Mouse (Mus musculus) forebrain, embryonic 11.5 days (tissue): ENCODE results near the gene Spns2. TPM values are rescaled to one million over a fixed set of nuclear protein-coding genes. Genes with fewer than 3 reads are reported as not detected.

Experiments
- ATAC-seq: fragments of 200-750 bp; cut with Nextera tagmentation; replicated peaks from 2 replicates; pipeline ENCODE4 v1.8.0; 2017; ENCODE audit warnings: moderate TSS enrichment; ENCODE audit not compliant: low FRiP score
- DNase-seq: peaks from one replicate; pipeline ENCODE4 v3.0.0-alpha.2; 2017; ENCODE audit warnings: low spot score
- H3K27ac ChIP-seq: fragments of 300-500 bp; sonication (generic); 2 replicates; pipeline ENCODE4 v1.5.1; 2014; ENCODE audit warnings: low read depth, low read length
- H3K27me3 ChIP-seq: fragments of 300-500 bp; sonication (generic); 2 replicates; pipeline ENCODE4 v1.6.1; 2014; ENCODE audit warnings: mild to moderate bottlenecking, low read length, mixed read lengths; ENCODE audit not compliant: control insufficient read depth, insufficient read depth
- H3K36me3 ChIP-seq: fragments of 300-500 bp; sonication (generic); 2 replicates; pipeline ENCODE4 v1.6.1; 2014; ENCODE audit warnings: mild to moderate bottlenecking, low read length, moderate library complexity, mixed read lengths; ENCODE audit not compliant: control insufficient read depth, insufficient read depth
- H3K4me1 ChIP-seq: fragments of 300-500 bp; sonication (generic); replicated peaks from 2 replicates; pipeline ENCODE4 v1.6.1; 2014; ENCODE audit warnings: low read length, mixed read lengths; ENCODE audit not compliant: control insufficient read depth, insufficient read depth
- H3K4me2 ChIP-seq: fragments of 300-500 bp; sonication (generic); 2 replicates; pipeline ENCODE4 v1.6.1; 2014; ENCODE audit warnings: low read depth, mild to moderate bottlenecking, low read length, moderate library complexity, mixed read lengths; ENCODE audit not compliant: severe bottlenecking
- H3K4me3 ChIP-seq: fragments of 300-500 bp; sonication (generic); 2 replicates; pipeline ENCODE4 v1.5.1; 2014; ENCODE audit warnings: low read depth, low read length
- H3K9ac ChIP-seq: fragments of 300-500 bp; sonication (generic); 2 replicates; pipeline ENCODE4 v1.6.1; 2014; ENCODE audit warnings: low read length
- H3K9me3 ChIP-seq: fragments of 300-500 bp; sonication (generic); 2 replicates; pipeline ENCODE4 v1.6.1; 2016; ENCODE audit warnings: low read length, mixed read lengths; ENCODE audit not compliant: control insufficient read depth
- WGBS: fragments of 180-500 bp; shearing (Covaris S2); extraction: QIAGEN DNeasy Blood & Tissue Kit; methylation state at CpG from one replicate; pipeline ENCODE4 v1.1.7; 2014; 5-methylcytosine and 5-hydroxymethylcytosine counted together
- polyA plus RNA-seq: library from polyadenylated mRNA; unstranded; fragments of >200 nt; fragmentation: Nextera tagmentation; extraction: Ambion mirVana; gene quantifications from 2 replicates; pipeline ENCODE4 v1.2.1, GENCODE M21; 2014

Gene Spns2
- polyA plus RNA-seq, 1 experiment from 2014 or later: 4.0 TPM

DNA sequence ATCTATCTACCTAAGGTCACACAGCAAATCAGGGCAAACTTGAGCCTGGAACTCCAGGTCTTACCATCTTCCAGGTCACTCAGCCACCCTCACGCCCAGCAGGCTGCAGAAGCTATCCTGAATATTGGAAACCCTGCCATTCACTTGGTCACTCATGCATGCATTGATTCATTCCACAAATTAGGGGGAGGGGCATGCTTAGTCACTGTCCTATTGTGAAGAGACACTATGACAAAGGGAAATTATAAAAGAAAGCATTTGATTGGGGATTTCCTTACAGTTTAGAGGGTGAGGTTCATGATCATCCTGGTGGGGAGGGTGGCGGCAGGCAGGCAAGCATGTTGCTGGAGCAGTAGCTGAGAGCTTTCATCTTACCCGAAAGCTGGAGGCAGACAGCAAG lies 24.9 kb downstream of the Spns2 start:
- no peaks in the 10 kb centered on the region for H3K4me1 ChIP-seq
- H3K9ac ChIP-seq: no peak overlapping the region
- no peak for DNase-seq
- H3K36me3 ChIP-seq: no peaks in the 10 kb centered on the region
- no peaks in the 10 kb centered on the region for H3K9me3 ChIP-seq
- 61% methylated on average over 3 of the region's 3 CpGs for WGBS
- H3K27ac ChIP-seq: no peak overlapping the region
- H3K27me3 ChIP-seq: no peaks in the 10 kb centered on the region
- no peak for ATAC-seq
- H3K4me2 ChIP-seq: no peak overlapping the region
- no peak overlapping the region for H3K4me3 ChIP-seq

- ATAC-seq (no peak), DNase-seq (no peak)
- Histone ChIP-seq H3K9ac (no peak overlapping the region), H3K27me3 (no peaks in the 10 kb centered on the region), H3K36me3 (no peaks in the 10 kb centered on the region), H3K9me3 (no peaks in the 10 kb centered on the region), H3K4me2 (no peak overlapping the region), H3K27ac (no peak overlapping the region), H3K4me1 (no peaks in the 10 kb centered on the region), H3K4me3 (no peak overlapping the region)
- WGBS: 73% methylated on average over 5 of the region's 5 CpGs
These were observed 28.2 kb downstream of the Spns2 start for GRCm38 (mm10) chr11:72461500-72461981.

- Histone ChIP-seq H3K27me3 (no peaks in the 10 kb centered on the region), H3K9me3 (no peaks in the 10 kb centered on the region), H3K4me1 (0 out of 2 replicates have a peak, but pooled peaks cover 2% of the 10 kb centered on the region), H3K9ac (no peak overlapping the region), H3K4me3 (no peak overlapping the region), H3K36me3 (no peaks in the 10 kb centered on the region), H3K27ac (no peak overlapping the region), H3K4me2 (no peak overlapping the region)
- 83% methylated on average over 3 of the region's 3 CpGs for WGBS
- no peak for DNase-seq
- no peak for ATAC-seq
These were observed 31.2 kb downstream of the Spns2 start for GRCm38 (mm10) chr11:72458502-72458901.

- DNase-seq (no peak), ATAC-seq (no peak)
- 74% methylated on average over 12 of the region's 12 CpGs for WGBS
- no peak overlapping the region for H3K9ac ChIP-seq
- H3K4me1 ChIP-seq: 0 out of 2 replicates have a peak, but pooled peaks cover 2% of the 10 kb centered on the region
- no peak overlapping the region for H3K27ac ChIP-seq
- H3K27me3 ChIP-seq: no peaks in the 10 kb centered on the region
- H3K9me3 ChIP-seq: no peaks in the 10 kb centered on the region
- no peak overlapping the region for H3K4me3 ChIP-seq
- H3K36me3 ChIP-seq: no peaks in the 10 kb centered on the region
- H3K4me2 ChIP-seq: no peak overlapping the region
These were observed 31.7 kb downstream of the Spns2 start for GRCm38 (mm10) chr11:72457995-72458496.

- peaks cover 10% of the 10 kb centered on the region; the same call in 1 of the 2 replicates for H3K36me3 ChIP-seq
- no peak overlapping the region for H3K4me2 ChIP-seq
- H3K9ac ChIP-seq: peak overlapping the region; percentile 17; the same call in 1 of the 2 replicates
- WGBS: 28% methylated on average over 5 of the region's 5 CpGs
- H3K4me3 ChIP-seq: no peak overlapping the region
- DNase-seq: no peak
- ATAC-seq: 0 out of 2 replicates have a peak, but pooled peaks have one; percentile 15
- no peak overlapping the region for H3K27ac ChIP-seq
- no peaks in the 10 kb centered on the region for H3K27me3 ChIP-seq
- no peaks in the 10 kb centered on the region for H3K9me3 ChIP-seq
- H3K4me1 ChIP-seq: 0 out of 2 replicates have a peak, but pooled peaks cover 2% of the 10 kb centered on the region
These were observed 34.0 kb downstream of the Spns2 start for GRCm38 (mm10) chr11:72455694-72456093.

DNA sequence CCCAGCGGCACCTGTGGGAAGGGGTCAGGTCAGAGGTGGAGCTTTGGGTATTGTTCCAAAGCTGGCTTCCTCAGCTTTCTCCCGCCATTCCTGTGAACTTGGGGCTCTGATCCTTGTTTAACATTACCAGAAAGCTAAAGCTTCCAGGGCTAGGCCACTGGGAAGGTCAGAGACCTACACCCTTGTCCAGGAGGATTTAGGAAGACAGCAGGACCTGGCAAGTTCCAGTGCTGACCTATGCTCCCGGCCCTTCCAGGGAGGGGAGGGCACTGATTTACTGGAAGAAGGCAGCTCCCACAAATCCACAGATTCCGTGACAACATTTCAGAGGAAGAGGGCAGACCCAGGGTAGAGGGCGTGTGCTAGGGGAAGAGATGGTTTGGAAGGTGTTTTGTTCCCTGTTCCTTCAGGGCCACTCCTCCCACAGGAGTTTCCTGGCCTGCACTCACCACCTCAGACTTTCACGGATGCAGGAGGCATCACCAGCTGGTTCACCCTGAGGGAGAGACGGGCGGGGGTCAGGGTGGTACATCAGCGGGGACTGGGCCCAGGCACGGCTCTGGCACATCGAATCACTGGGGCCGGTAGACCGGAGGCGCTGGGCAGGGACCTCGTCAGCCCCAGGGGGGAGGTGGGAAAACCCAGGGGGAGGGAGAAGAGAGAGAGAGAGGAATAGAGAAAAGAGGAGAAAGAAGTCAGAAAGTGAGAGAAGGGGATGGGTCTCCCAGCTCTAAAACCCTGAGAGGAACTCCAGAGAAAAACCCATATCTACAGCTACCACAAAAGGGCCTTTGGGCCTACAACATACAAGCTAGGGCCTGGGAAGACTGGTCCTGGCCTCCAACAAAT lies 36.4 kb downstream of the Spns2 start:
- H3K36me3 ChIP-seq: peaks cover 28% of the 10 kb centered on the region
- H3K27me3 ChIP-seq: no peaks in the 10 kb centered on the region
- 0 out of 2 replicates have a peak, but pooled peaks cover 2% of the 10 kb centered on the region for H3K4me1 ChIP-seq
- no peaks in the 10 kb centered on the region for H3K9me3 ChIP-seq
- 61% methylated on average over 15 of the region's 15 CpGs for WGBS
- no peak overlapping the region for H3K4me3 ChIP-seq
- no peak overlapping the region for H3K9ac ChIP-seq
- no peak for ATAC-seq
- DNase-seq: no peak
- H3K4me2 ChIP-seq: no peak overlapping the region
- H3K27ac ChIP-seq: no peak overlapping the region

DNA sequence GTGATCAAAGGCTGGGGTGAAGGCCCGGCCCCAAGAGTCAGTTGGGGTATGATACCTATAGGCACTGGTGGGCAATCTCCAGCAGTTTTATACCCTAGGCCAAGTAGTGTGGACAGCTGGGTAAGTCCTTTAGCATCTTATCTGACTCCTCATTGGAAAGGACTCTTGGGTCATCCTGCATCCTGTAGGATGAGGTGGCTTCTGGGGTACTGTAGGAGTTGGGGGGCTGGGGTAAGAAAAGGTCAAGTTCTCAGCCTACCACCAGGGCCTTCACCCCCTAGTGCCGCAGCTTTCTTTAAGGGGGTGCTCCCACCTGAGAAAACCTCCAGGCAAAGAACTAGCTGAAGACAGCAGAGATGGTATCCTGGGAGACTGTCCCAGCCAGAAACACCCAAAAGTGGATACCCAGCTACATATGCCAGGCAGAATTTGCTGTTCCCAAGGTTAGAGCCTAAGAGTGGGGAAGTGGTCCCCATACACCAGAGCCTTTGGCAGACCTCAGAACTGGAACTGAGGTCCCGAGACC lies 37.5 kb downstream of the Spns2 start:
- Histone ChIP-seq H3K9me3 (no peaks in the 10 kb centered on the region), H3K27ac (no peak overlapping the region), H3K4me3 (no peak overlapping the region), H3K9ac (no peak overlapping the region), H3K4me2 (no peak overlapping the region), H3K4me1 (0 out of 2 replicates have a peak, but pooled peaks cover 2% of the 10 kb centered on the region), H3K27me3 (no peaks in the 10 kb centered on the region), H3K36me3 (peaks cover 37% of the 10 kb centered on the region)
- 72% methylated on average over 3 of the region's 3 CpGs for WGBS
- ATAC-seq: no peak
- no peak for DNase-seq

DNA sequence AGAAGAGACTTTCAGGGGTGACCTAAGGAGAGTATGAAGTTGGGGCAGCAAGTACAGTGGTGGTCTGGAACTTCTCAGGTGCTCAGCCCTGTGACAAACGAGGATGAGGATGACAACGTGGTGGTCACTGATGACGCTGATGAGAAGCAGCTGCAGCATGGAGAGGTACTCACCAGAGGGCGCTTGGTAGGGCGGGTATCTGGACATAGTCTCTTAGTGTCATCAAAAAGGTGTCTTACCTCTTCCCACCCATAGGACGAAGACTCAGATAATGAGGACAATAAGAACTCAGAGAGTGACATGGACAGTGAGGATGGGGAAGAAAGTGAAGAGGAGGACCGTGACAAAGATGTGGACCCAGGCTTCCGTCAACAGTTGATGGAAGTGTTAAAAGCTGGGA lies 42.2 kb downstream of the Spns2 start:
- 90% methylated on average over 8 of the region's 8 CpGs for WGBS
- Histone ChIP-seq H3K36me3 (peaks cover 71% of the 10 kb centered on the region), H3K9me3 (no peaks in the 10 kb centered on the region)

More for the DNA sequence above, 42.2 kb downstream of the Spns2 start:
- ATAC-seq (no peak), DNase-seq (no peak)
- H3K4me1 ChIP-seq: peaks cover 1% of the 10 kb centered on the region; the same call in 1 of the 2 replicates
- no peaks in the 10 kb centered on the region for H3K27me3 ChIP-seq
- H3K4me3 ChIP-seq: no peak overlapping the region
- H3K9ac ChIP-seq: no peak overlapping the region
- no peak overlapping the region for H3K27ac ChIP-seq
- no peak overlapping the region for H3K4me2 ChIP-seq
